Mouse (Mus musculus): ENCODE data around the gene Tex29. TPM values are rescaled to one million over a fixed set of nuclear protein-coding genes. Genes with fewer than 3 reads are reported as not detected.

Tex29 gene
- polyA plus RNA-seq, 1 experiment from 2014 or later: not detected

- Histone ChIP-seq H3K36me3 (ENCODE audit: control insufficient read depth, insufficient read depth, low read length) (no peaks in the 10 kb centered on the region), H3K27ac (ENCODE audit: low read depth, low read length) (no peak overlapping the region), H3K4me1 (ENCODE audit: control insufficient read depth, insufficient read depth, low read length) (no peaks in the 10 kb centered on the region), H3K9ac (ENCODE audit: low read depth, low read length) (no peak overlapping the region), H3K9me3 (replicated peaks; ENCODE audit: control insufficient read depth, low read length) (no peaks in the 10 kb centered on the region), H3K27me3 (ENCODE audit: control insufficient read depth, insufficient read depth, low read length) (no peaks in the 10 kb centered on the region), H3K4me3 (ENCODE audit: low read depth, low read length) (no peak overlapping the region), H3K4me2 (no peak overlapping the region)
- ATAC-seq (replicated peaks; ENCODE audit: insufficient number of reproducible peaks, low FRiP score, low TSS enrichment): no peak
- 77% methylated on average over 3 of the region's 3 CpGs for WGBS (ENCODE audit: insufficient replicate concordance)
Measured at GRCm38 (mm10) chr8:11884646-11885045, 44.4 kb downstream of the Tex29 start.

- H3K27ac ChIP-seq (ENCODE audit: low read depth, low read length): no peak overlapping the region
- WGBS (ENCODE audit: insufficient replicate concordance): 78% methylated on average over 12 of the region's 12 CpGs
- no peak overlapping the region for H3K9ac ChIP-seq (ENCODE audit: low read depth, low read length)
- ATAC-seq (replicated peaks; ENCODE audit: insufficient number of reproducible peaks, low FRiP score, low TSS enrichment): no peak
- no peak overlapping the region for H3K4me2 ChIP-seq
- H3K4me3 ChIP-seq (ENCODE audit: low read depth, low read length): no peak overlapping the region
- no peaks in the 10 kb centered on the region for H3K4me1 ChIP-seq (ENCODE audit: control insufficient read depth, insufficient read depth, low read length)
- H3K27me3 ChIP-seq (ENCODE audit: control insufficient read depth, insufficient read depth, low read length): no peaks in the 10 kb centered on the region
- no peaks in the 10 kb centered on the region for H3K36me3 ChIP-seq (ENCODE audit: control insufficient read depth, insufficient read depth, low read length)
- no peaks in the 10 kb centered on the region for H3K9me3 ChIP-seq (replicated peaks; ENCODE audit: control insufficient read depth, low read length)
Measured at GRCm38 (mm10) chr8:11885881-11886699, 45.8 kb downstream of the Tex29 start.

GRCm38 (mm10) chr8:11886824-11887223 is 46.5 kb downstream of the Tex29 start:
- no peak for ATAC-seq (replicated peaks; ENCODE audit: insufficient number of reproducible peaks, low FRiP score, low TSS enrichment)
- no peak overlapping the region for H3K4me2 ChIP-seq
- H3K27ac ChIP-seq (ENCODE audit: low read depth, low read length): no peak overlapping the region
- no peaks in the 10 kb centered on the region for H3K36me3 ChIP-seq (ENCODE audit: control insufficient read depth, insufficient read depth, low read length)
- WGBS (ENCODE audit: insufficient replicate concordance): 80% methylated on average over 2 of the region's 2 CpGs
- H3K9me3 ChIP-seq (replicated peaks; ENCODE audit: control insufficient read depth, low read length): no peaks in the 10 kb centered on the region
- H3K27me3 ChIP-seq (ENCODE audit: control insufficient read depth, insufficient read depth, low read length): no peaks in the 10 kb centered on the region
- no peak overlapping the region for H3K9ac ChIP-seq (ENCODE audit: low read depth, low read length)
- H3K4me3 ChIP-seq (ENCODE audit: low read depth, low read length): no peak overlapping the region
- H3K4me1 ChIP-seq (ENCODE audit: control insufficient read depth, insufficient read depth, low read length): no peaks in the 10 kb centered on the region

GRCm38 (mm10) chr8:11889156-11890018 is 49.1 kb downstream of the Tex29 start:
- WGBS (ENCODE audit: insufficient replicate concordance): 70% methylated on average over 7 of the region's 7 CpGs
- no peak overlapping the region for H3K9ac ChIP-seq (ENCODE audit: low read depth, low read length)
- H3K27ac ChIP-seq (ENCODE audit: low read depth, low read length): no peak overlapping the region
- no peak overlapping the region for H3K4me3 ChIP-seq (ENCODE audit: low read depth, low read length)
- no peaks in the 10 kb centered on the region for H3K27me3 ChIP-seq (ENCODE audit: control insufficient read depth, insufficient read depth, low read length)
- no peaks in the 10 kb centered on the region for H3K4me1 ChIP-seq (ENCODE audit: control insufficient read depth, insufficient read depth, low read length)
- no peak overlapping the region for H3K4me2 ChIP-seq
- no peaks in the 10 kb centered on the region for H3K36me3 ChIP-seq (ENCODE audit: control insufficient read depth, insufficient read depth, low read length)
- no peak for ATAC-seq (replicated peaks; ENCODE audit: insufficient number of reproducible peaks, low FRiP score, low TSS enrichment)
- H3K9me3 ChIP-seq (replicated peaks; ENCODE audit: control insufficient read depth, low read length): no peaks in the 10 kb centered on the region

GRCm38 (mm10) chr8:11892756-11893155 is 52.5 kb downstream of the Tex29 start:
- Histone ChIP-seq H3K4me1 (ENCODE audit: control insufficient read depth, insufficient read depth, low read length) (no peaks in the 10 kb centered on the region), H3K4me3 (ENCODE audit: low read depth, low read length) (no peak overlapping the region), H3K9ac (ENCODE audit: low read depth, low read length) (no peak overlapping the region), H3K4me2 (no peak overlapping the region), H3K36me3 (ENCODE audit: control insufficient read depth, insufficient read depth, low read length) (no peaks in the 10 kb centered on the region), H3K27ac (ENCODE audit: low read depth, low read length) (no peak overlapping the region), H3K9me3 (replicated peaks; ENCODE audit: control insufficient read depth, low read length) (no peaks in the 10 kb centered on the region), H3K27me3 (ENCODE audit: control insufficient read depth, insufficient read depth, low read length) (no peaks in the 10 kb centered on the region)
- no peak for ATAC-seq (replicated peaks; ENCODE audit: insufficient number of reproducible peaks, low FRiP score, low TSS enrichment)
- WGBS (ENCODE audit: insufficient replicate concordance): 74% methylated on average over 2 of the region's 2 CpGs

- no peak overlapping the region for H3K27ac ChIP-seq (ENCODE audit: low read depth, low read length)
- H3K36me3 ChIP-seq (ENCODE audit: control insufficient read depth, insufficient read depth, low read length): no peaks in the 10 kb centered on the region
- H3K9me3 ChIP-seq (replicated peaks; ENCODE audit: control insufficient read depth, low read length): no peaks in the 10 kb centered on the region
- WGBS (ENCODE audit: insufficient replicate concordance): 84% methylated on average over 13 of the region's 13 CpGs
- ATAC-seq (replicated peaks; ENCODE audit: insufficient number of reproducible peaks, low FRiP score, low TSS enrichment): no peak
- no peak overlapping the region for H3K9ac ChIP-seq (ENCODE audit: low read depth, low read length)
- H3K4me2 ChIP-seq: no peak overlapping the region
- H3K4me1 ChIP-seq (ENCODE audit: control insufficient read depth, insufficient read depth, low read length): no peaks in the 10 kb centered on the region
- no peaks in the 10 kb centered on the region for H3K27me3 ChIP-seq (ENCODE audit: control insufficient read depth, insufficient read depth, low read length)
- no peak overlapping the region for H3K4me3 ChIP-seq (ENCODE audit: low read depth, low read length)
Measured at GRCm38 (mm10) chr8:11896022-11896662, 55.9 kb downstream of the Tex29 start.

GRCm38 (mm10) chr8:11896677-11897076 is 56.4 kb downstream of the Tex29 start:
- 86% methylated on average over 10 of the region's 10 CpGs for WGBS (ENCODE audit: insufficient replicate concordance)

GRCm38 (mm10) chr8:11898814-11899213 is 58.5 kb downstream of the Tex29 start:
- no peak overlapping the region for H3K9ac ChIP-seq (ENCODE audit: low read depth, low read length)
- H3K36me3 ChIP-seq (ENCODE audit: control insufficient read depth, insufficient read depth, low read length): no peaks in the 10 kb centered on the region
- H3K9me3 ChIP-seq (replicated peaks; ENCODE audit: control insufficient read depth, low read length): no peaks in the 10 kb centered on the region
- H3K27ac ChIP-seq (ENCODE audit: low read depth, low read length): no peak overlapping the region
- ATAC-seq (replicated peaks; ENCODE audit: insufficient number of reproducible peaks, low FRiP score, low TSS enrichment): no peak
- no peaks in the 10 kb centered on the region for H3K27me3 ChIP-seq (ENCODE audit: control insufficient read depth, insufficient read depth, low read length)
- H3K4me3 ChIP-seq (ENCODE audit: low read depth, low read length): no peak overlapping the region
- 74% methylated on average over 1 of the region's 1 CpGs for WGBS (ENCODE audit: insufficient replicate concordance)
- no peaks in the 10 kb centered on the region for H3K4me1 ChIP-seq (ENCODE audit: control insufficient read depth, insufficient read depth, low read length)
- no peak overlapping the region for H3K4me2 ChIP-seq

More at GRCm38 (mm10) chr8:11896677-11897076, 56.4 kb downstream of the Tex29 start:
- Histone ChIP-seq H3K27ac (ENCODE audit: low read depth, low read length) (no peak overlapping the region), H3K9me3 (replicated peaks; ENCODE audit: control insufficient read depth, low read length) (no peaks in the 10 kb centered on the region), H3K4me2 (no peak overlapping the region), H3K36me3 (ENCODE audit: control insufficient read depth, insufficient read depth, low read length) (no peaks in the 10 kb centered on the region), H3K4me3 (ENCODE audit: low read depth, low read length) (no peak overlapping the region), H3K9ac (ENCODE audit: low read depth, low read length) (no peak overlapping the region), H3K27me3 (ENCODE audit: control insufficient read depth, insufficient read depth, low read length) (no peaks in the 10 kb centered on the region), H3K4me1 (ENCODE audit: control insufficient read depth, insufficient read depth, low read length) (no peaks in the 10 kb centered on the region)
- ATAC-seq (replicated peaks; ENCODE audit: insufficient number of reproducible peaks, low FRiP score, low TSS enrichment): no peak

Measured in heart, embryonic 11.5 days (tissue).